Comparison of ENCODE assay signal across 13 mouse cellular contexts in genomic region chr17:47250001-47250400, GRCm38 (mm10).
DNase-seq lines count a peak whose midpoint lies in the region; ATAC-seq and TF ChIP-seq lines count a peak whose summit lies in the region.
"Had no signal": no experiment of that assay in that cellular context is flagged by ENCODE, and none has a peak within 500 bp of the region (broad histone marks: within the 10 kb centered on the region; RNA-seq: fewer than 3 reads in every experiment).

No protein-coding gene starts in this region.

- H3K27ac ChIP-seq in midbrain, postnatal 0 days (ENCODE audit: low read depth, low read length), result peak overlapping the region; percentile 47; the same call in 1 of the 2 replicates
- no peak overlapping the region for H3K27ac ChIP-seq in midbrain, embryonic 15.5 days
- no peak overlapping the region for H3K27ac ChIP-seq in thymus, adult 2 months (ENCODE audit: control insufficient read depth, insufficient read depth, low read length)
- H3K27ac ChIP-seq: hindbrain, embryonic 12.5 days; lung, embryonic 15.5 days had no signal

- H3K4me1 ChIP-seq in midbrain, postnatal 0 days (ENCODE audit: insufficient read depth, low read length), result no peaks in the 10 kb centered on the region; the same call in 1 of the 2 replicates
- peaks cover 6% of the 10 kb centered on the region for H3K4me1 ChIP-seq in midbrain, embryonic 15.5 days
- no peaks in the 10 kb centered on the region for H3K4me1 ChIP-seq in thymus, adult 2 months (replicated peaks; ENCODE audit: control insufficient read depth, insufficient read depth, low read length)

- no peak for TF ChIP-seq CTCF in midbrain, postnatal 0 days (IDR thresholded peaks at IDR 0.05)
- TF ChIP-seq CTCF in thymus, adult 2 months (IDR thresholded peaks at IDR 0.05; ENCODE audit: borderline replicate concordance, control insufficient read depth, extremely low read depth, insufficient read depth, low read length, poor library complexity), result no peak

- H3K36me3 ChIP-seq in midbrain, postnatal 0 days (ENCODE audit: insufficient read depth, low read length), result no peaks in the 10 kb centered on the region
- H3K36me3 ChIP-seq in midbrain, embryonic 15.5 days (replicated peaks), result no peaks in the 10 kb centered on the region
- H3K36me3 ChIP-seq in thymus, adult 2 months (ENCODE audit: control insufficient read depth, insufficient read depth, low read length), result no peaks in the 10 kb centered on the region
- H3K36me3 ChIP-seq: lung, embryonic 15.5 days had no signal

- H3K9me3 ChIP-seq in midbrain, postnatal 0 days (ENCODE audit: low read length), result no peaks in the 10 kb centered on the region
- H3K9me3 ChIP-seq in midbrain, embryonic 15.5 days, result no peaks in the 10 kb centered on the region
- H3K9me3 ChIP-seq: hindbrain, embryonic 12.5 days; kidney, embryonic 15.5 days; lung, embryonic 15.5 days had no signal

- H3K4me3 ChIP-seq in midbrain, postnatal 0 days (ENCODE audit: low read depth, low read length), result no peak overlapping the region
- H3K4me3 ChIP-seq in midbrain, embryonic 15.5 days, result no peak overlapping the region
- no peak overlapping the region for H3K4me3 ChIP-seq in thymus, adult 2 months (ENCODE audit: control insufficient read depth, insufficient read depth, low read length)
- H3K4me3 ChIP-seq: hindbrain, embryonic 12.5 days; kidney, embryonic 15.5 days; lung, embryonic 15.5 days had no signal

- no peak overlapping the region for H3K4me2 ChIP-seq in midbrain, postnatal 0 days (ENCODE audit: low read depth, low read length, poor library complexity, severe bottlenecking)
- no peak overlapping the region for H3K4me2 ChIP-seq in midbrain, embryonic 15.5 days
- H3K4me2 ChIP-seq: hindbrain, embryonic 12.5 days; kidney, embryonic 15.5 days; lung, embryonic 15.5 days had no signal

- H3K9ac ChIP-seq in midbrain, postnatal 0 days (replicated peaks; ENCODE audit: low read length, poor library complexity, severe bottlenecking), result no peak overlapping the region
- H3K9ac ChIP-seq in midbrain, embryonic 15.5 days, result no peak overlapping the region
- H3K9ac ChIP-seq: hindbrain, embryonic 12.5 days; kidney, embryonic 15.5 days; lung, embryonic 15.5 days had no signal

- peak; percentile 21 for DNase-seq in kidney, adult 9 months
- DNase-seq in kidney, adult 18-20 months, result no peak
- peak; percentile 42 for DNase-seq in midbrain, postnatal 0 days (ENCODE audit: low spot score)
- DNase-seq in thymus, adult 2 months, result no peak
- DNase-seq in embryo, embryonic 10.5 days (ENCODE audit: low spot score), result no peak
- DNase-seq: adrenal gland, adult 8-10 months; embryo, embryonic 11 days; thymus, postnatal 4 days had no signal

- ATAC-seq in midbrain, postnatal 0 days (ENCODE audit: low FRiP score), result no peak
- no peak for ATAC-seq in midbrain, embryonic 15.5 days (replicated peaks)
- peak; percentile 91 for ATAC-seq in granulocyte monocyte progenitor cell, adult 5-6 weeks (replicated peaks; ENCODE audit: poor library complexity, severe bottlenecking)

- no peak for TF ChIP-seq POLR2A in thymus, adult 2 months (IDR thresholded peaks at IDR 0.05; ENCODE audit: control insufficient read depth, extremely low read depth, insufficient read depth, low read length, poor library complexity)

- 54% methylated on average over 4 of the region's 4 CpGs for WGBS in midbrain, postnatal 0 days
- 64% methylated on average over 4 of the region's 4 CpGs for WGBS in midbrain, embryonic 15.5 days
- 76% methylated on average over 4 of the region's 4 CpGs for WGBS in thymus, adult 2 months

- H3K27me3 ChIP-seq in midbrain, postnatal 0 days (ENCODE audit: insufficient read depth, low read length), result no peaks in the 10 kb centered on the region
- H3K27me3 ChIP-seq in midbrain, embryonic 15.5 days (replicated peaks), result no peaks in the 10 kb centered on the region
- no peaks in the 10 kb centered on the region for H3K27me3 ChIP-seq in thymus, adult 2 months (ENCODE audit: control insufficient read depth, insufficient read depth, low read length)
- H3K27me3 ChIP-seq: hindbrain, embryonic 12.5 days; kidney, embryonic 15.5 days; lung, embryonic 15.5 days had no signal

Comparison
In these comparisons a context has a peak if more than half of its experiments do, and no peak if none do; other contexts are left out.
1. DNase-seq: peak in kidney, adult 9 months (single experiment) and midbrain, postnatal 0 days (single experiment); none in kidney, adult 18-20 months (single experiment), thymus, adult 2 months (single experiment) and embryo, embryonic 10.5 days (single experiment).